Mouse (Mus musculus) embryo, embryonic 10 days (tissue): ENCODE data around the gene Rgl3.

Experiments used
- DNase-seq: peaks from one replicate; pipeline ENCODE4 v3.0.0-alpha.2; 2015; ENCODE audit warnings: low spot score

Gene Rgl3

GRCm38 (mm10) chr9:21978398-21979128, 10.7 kb downstream of the Rgl3 start:
- DNase-seq = no peak

GRCm38 (mm10) chr9:21977972-21978371, 11.3 kb downstream of the Rgl3 start:
- DNase-seq = no peak

GRCm38 (mm10) chr9:21977331-21977730, 11.9 kb downstream of the Rgl3 start:
- DNase-seq = no peak

- peak; percentile 18 for DNase-seq
Observed at GRCm38 (mm10) chr9:21976626-21977175, 12.5 kb downstream of the Rgl3 start.

- DNase-seq = no peak
Observed at GRCm38 (mm10) chr9:21969304-21969703, 19.9 kb downstream of the Rgl3 start.

GRCm38 (mm10) chr9:21968883-21969282, 20.4 kb downstream of the Rgl3 start:
- DNase-seq = no peak

- peak; percentile 68 for DNase-seq
Observed at GRCm38 (mm10) chr9:21963417-21963816, 25.8 kb downstream of the Rgl3 start, which contains the start of gene Epor. Epor (minus strand) TSS chr9:21963506.

- DNase-seq = peak; percentile 90
Observed at GRCm38 (mm10) chr9:21962416-21963059, 26.7 kb downstream of the Rgl3 start.

- peak; percentile 8 for DNase-seq
Observed at GRCm38 (mm10) chr9:21962010-21962409, 27.2 kb downstream of the Rgl3 start.

- DNase-seq = no peak
Observed at GRCm38 (mm10) chr9:21961366-21961980, 27.8 kb downstream of the Rgl3 start.

GRCm38 (mm10) chr9:21960558-21961208, 28.6 kb downstream of the Rgl3 start:
- peak; percentile 69 for DNase-seq

- no peak for DNase-seq
Observed at GRCm38 (mm10) chr9:21960135-21960534, 29.1 kb downstream of the Rgl3 start.

- no peak for DNase-seq
Observed at GRCm38 (mm10) chr9:21959244-21959643, 30.0 kb downstream of the Rgl3 start.

GRCm38 (mm10) chr9:21958372-21958771, 30.9 kb downstream of the Rgl3 start:
- no peak for DNase-seq

GRCm38 (mm10) chr9:21955570-21956281, 33.5 kb downstream of the Rgl3 start, which contains the start of gene Swsap1:
Swsap1 (plus strand) TSS chr9:21955755.
- DNase-seq = peak; percentile 99

- DNase-seq = no peak
Observed at GRCm38 (mm10) chr9:21955225-21955569, 34.0 kb downstream of the Rgl3 start.

- DNase-seq = no peak
Observed at GRCm38 (mm10) chr9:21954635-21955034, 34.6 kb downstream of the Rgl3 start.

GRCm38 (mm10) chr9:21953600-21953999, 35.6 kb downstream of the Rgl3 start:
- peak; percentile 53 for DNase-seq

- DNase-seq = no peak
Observed at GRCm38 (mm10) chr9:21951977-21952376, 37.3 kb downstream of the Rgl3 start.

GRCm38 (mm10) chr9:21950322-21950721, 38.9 kb downstream of the Rgl3 start:
- DNase-seq = peak; percentile 73

- DNase-seq = no peak
Observed at GRCm38 (mm10) chr9:21948790-21949189, 40.5 kb downstream of the Rgl3 start.

- DNase-seq = no peak
Observed at GRCm38 (mm10) chr9:21948146-21948545, 41.1 kb downstream of the Rgl3 start.
